In the genomic region with DNA sequence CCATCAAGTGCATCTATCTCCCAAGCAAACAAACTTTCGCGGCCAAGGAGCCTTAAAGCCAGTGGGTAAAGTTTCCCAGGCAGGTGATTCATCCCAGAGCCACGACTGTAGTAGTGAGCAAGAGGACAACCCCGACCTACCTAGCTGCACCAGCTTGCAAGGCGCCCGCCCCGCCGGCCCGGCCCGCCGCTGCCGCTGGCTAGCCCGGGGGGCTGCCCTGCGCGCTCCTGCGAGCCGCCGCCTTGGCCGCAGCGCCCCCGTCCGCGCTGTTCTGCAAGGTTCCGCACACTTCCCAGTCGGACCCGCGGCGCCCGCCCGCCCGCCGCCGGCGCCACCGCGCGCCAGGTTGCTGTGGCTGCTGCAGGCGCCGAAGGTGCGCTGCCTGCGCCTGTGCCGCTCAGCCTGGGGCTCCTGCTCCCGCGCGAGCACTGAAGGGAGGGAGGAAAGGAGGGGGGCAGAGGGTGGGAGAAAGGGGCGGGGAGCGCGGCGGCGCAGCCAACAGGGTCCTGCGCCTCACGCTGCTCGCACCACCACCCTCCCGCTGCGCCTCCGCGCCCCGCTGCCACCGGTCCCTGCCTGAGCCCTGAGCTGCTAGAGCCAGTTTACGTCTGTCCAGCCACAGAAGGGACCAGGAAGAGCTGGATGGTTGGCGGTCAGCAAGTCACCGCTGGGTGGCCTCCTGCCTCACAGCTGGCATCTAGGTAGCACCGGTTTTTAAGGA, we compare ENCODE assay signal across 8 mouse cellular contexts. TPM values are rescaled to one million over a fixed set of nuclear protein-coding genes. Genes with fewer than 3 reads are reported as not detected.
DNase-seq lines count a peak whose midpoint lies in the region; ATAC-seq and TF ChIP-seq lines count a peak whose summit lies in the region.

No protein-coding gene starts in this region.

- no peaks in the 10 kb centered on the region for H3K36me3 ChIP-seq in forebrain, embryonic 10.5 days (replicated peaks)
- no peaks in the 10 kb centered on the region for H3K36me3 ChIP-seq in hindbrain, embryonic 13.5 days
- no peaks in the 10 kb centered on the region for H3K36me3 ChIP-seq in midbrain, embryonic 11.5 days (ENCODE audit: control insufficient read depth, insufficient read depth, low read length)
- no peaks in the 10 kb centered on the region for H3K36me3 ChIP-seq in stomach, embryonic 14.5 days (ENCODE audit: control insufficient read depth, insufficient read depth, low read length)

- peak overlapping the region; percentile 84 for H3K27ac ChIP-seq in forebrain, embryonic 10.5 days
- H3K27ac ChIP-seq in hindbrain, embryonic 13.5 days = peak overlapping the region; percentile 45
- H3K27ac ChIP-seq in midbrain, embryonic 11.5 days (ENCODE audit: low read depth, low read length) = no peak overlapping the region
- no peak overlapping the region for H3K27ac ChIP-seq in stomach, embryonic 14.5 days (ENCODE audit: low read length)

- H3K4me1 ChIP-seq in forebrain, embryonic 10.5 days = peaks cover 20% of the 10 kb centered on the region
- peaks cover 18% of the 10 kb centered on the region; the same call in 1 of the 2 replicates for H3K4me1 ChIP-seq in hindbrain, embryonic 13.5 days (replicated peaks)
- peaks cover 4% of the 10 kb centered on the region; the same call in 1 of the 2 replicates for H3K4me1 ChIP-seq in midbrain, embryonic 11.5 days (ENCODE audit: control insufficient read depth, insufficient read depth, low read length)
- 0 out of 2 replicates have a peak, but pooled peaks cover 3% of the 10 kb centered on the region for H3K4me1 ChIP-seq in stomach, embryonic 14.5 days (ENCODE audit: control insufficient read depth, insufficient read depth, low read length)

- peak; percentile 44; the same call in 1 of the 2 replicates for TF ChIP-seq CTCF in brain, embryonic 14.5 days (IDR thresholded peaks at IDR 0.05; ENCODE audit: borderline replicate concordance, extremely low read depth, insufficient read depth, insufficient read length)

- H3K9ac ChIP-seq in hindbrain, embryonic 13.5 days = peak overlapping the region; percentile 76
- peak overlapping the region; percentile 64 for H3K9ac ChIP-seq in midbrain, embryonic 11.5 days (ENCODE audit: low read length)
- H3K9ac ChIP-seq in stomach, embryonic 14.5 days (replicated peaks; ENCODE audit: low read depth, low read length) = peak overlapping the region; percentile 40

- peak; percentile 99 for ATAC-seq in hindbrain, embryonic 13.5 days (ENCODE audit: low FRiP score)
- peak; percentile 99 for ATAC-seq in midbrain, embryonic 11.5 days (ENCODE audit: low FRiP score)
- peak; percentile 99 for ATAC-seq in stomach, embryonic 14.5 days (ENCODE audit: insufficient number of reproducible peaks, insufficient read depth, low FRiP score, low read depth)

- 0 out of 2 replicates have a peak, but pooled peaks have one; percentile 8 for TF ChIP-seq POLR2A in brain, embryonic 14.5 days (IDR thresholded peaks at IDR 0.05; ENCODE audit: borderline replicate concordance, extremely low read depth, insufficient read depth, insufficient read length, poor library complexity, severe bottlenecking)

- peak; percentile 17 for DNase-seq in gastrocnemius, postnatal 14 days
- no peak for DNase-seq in gastrocnemius, adult 8-10 months (ENCODE audit: low spot score in 2 of 2)
- peak; percentile 95 for DNase-seq in brain, embryonic 14.5 days (ENCODE audit: low read depth)
- peak; percentile 73 for DNase-seq in forebrain, embryonic 10.5 days (ENCODE audit: extremely low spot score, low spot score)
- peak; percentile 66 to 69 for DNase-seq in layer of hippocampus, postnatal 36 days
- peak; percentile 96 for DNase-seq in midbrain, embryonic 11.5 days (ENCODE audit: low spot score, missing footprints)

- WGBS in forebrain, embryonic 10.5 days = under 1% methylated on average over 60 of the region's 63 CpGs
- under 1% methylated on average over 60 of the region's 63 CpGs for WGBS in hindbrain, embryonic 13.5 days
- WGBS in midbrain, embryonic 11.5 days = under 1% methylated on average over 55 of the region's 63 CpGs
- under 1% methylated on average over 53 of the region's 63 CpGs for WGBS in stomach, embryonic 14.5 days

- H3K9me3 ChIP-seq in forebrain, embryonic 10.5 days = no peaks in the 10 kb centered on the region
- no peaks in the 10 kb centered on the region for H3K9me3 ChIP-seq in hindbrain, embryonic 13.5 days
- no peaks in the 10 kb centered on the region for H3K9me3 ChIP-seq in midbrain, embryonic 11.5 days (ENCODE audit: control insufficient read depth, low read length)
- H3K9me3 ChIP-seq in stomach, embryonic 14.5 days (ENCODE audit: control insufficient read depth, low read depth, low read length) = no peaks in the 10 kb centered on the region

- H3K27me3 ChIP-seq in forebrain, embryonic 10.5 days (ENCODE audit: poor library complexity, severe bottlenecking) = peaks cover 33% of the 10 kb centered on the region
- no peaks in the 10 kb centered on the region for H3K27me3 ChIP-seq in hindbrain, embryonic 13.5 days
- H3K27me3 ChIP-seq in midbrain, embryonic 11.5 days (ENCODE audit: control insufficient read depth, insufficient read depth, low read length) = peaks cover 2% of the 10 kb centered on the region; the same call in 1 of the 2 replicates
- H3K27me3 ChIP-seq in stomach, embryonic 14.5 days (ENCODE audit: control insufficient read depth, insufficient read depth, low read length) = no peaks in the 10 kb centered on the region

- H3K4me3 ChIP-seq in forebrain, embryonic 10.5 days = peak overlapping the region; percentile 63
- peak overlapping the region; percentile 64 for H3K4me3 ChIP-seq in hindbrain, embryonic 13.5 days
- peak overlapping the region; percentile 50 for H3K4me3 ChIP-seq in midbrain, embryonic 11.5 days (ENCODE audit: low read depth, low read length)
- peak overlapping the region; percentile 51 for H3K4me3 ChIP-seq in stomach, embryonic 14.5 days (ENCODE audit: low read depth, low read length)

- H3K4me2 ChIP-seq in hindbrain, embryonic 13.5 days = peak overlapping the region; percentile 83
- H3K4me2 ChIP-seq in midbrain, embryonic 11.5 days = peak overlapping the region; percentile 79
- H3K4me2 ChIP-seq in stomach, embryonic 14.5 days (replicated peaks; ENCODE audit: low read depth, low read length) = peak overlapping the region; percentile 76

- intact Hi-C loops in gastrocnemius, postnatal 14 days (cut with DNase I; ENCODE audit: low total_unique reads) = no loop called here

RNA-seq across cellular contexts. Expression of gene Cntn3, which starts 8.7 kb away (rescaled TPM):
- total RNA-seq in gastrocnemius, postnatal 14 days (2021) = under 1 TPM; 0.08 to 0.09 TPM
- total RNA-seq in gastrocnemius, adult 8-10 months (2022) = not detected
- polyA plus RNA-seq in brain, embryonic 14.5 days (2012; rRNA removed) = 2.9 and 4.5 TPM in 2 replicates
- 0.25 and 0.32 TPM in 2 replicates for polyA plus RNA-seq in forebrain, embryonic 10.5 days (2016; fragmentation: Nextera tagmentation; extraction: Ambion mirVana)
- polyA plus RNA-seq in hindbrain, embryonic 13.5 days (2015; fragmentation: Nextera tagmentation; extraction: Ambion mirVana) = 2.6 and 3.0 TPM in 2 replicates
- 10 to 100 TPM; 11.2 to 12.0 TPM for total RNA-seq in layer of hippocampus, postnatal 36 days (2021)
- 0.98 and 1.4 TPM in 2 replicates for polyA plus RNA-seq in midbrain, embryonic 11.5 days (2014; fragmentation: Nextera tagmentation; extraction: Ambion mirVana)
- polyA plus RNA-seq in stomach, embryonic 14.5 days (2014; fragmentation: Nextera tagmentation; extraction: Ambion mirVana) = 4.6 and 4.9 TPM in 2 replicates

Comparison
In these comparisons a context has a peak if more than half of its experiments do, and no peak if none do; other contexts are left out.
1. DNase-seq: peak in gastrocnemius, postnatal 14 days (single experiment), brain, embryonic 14.5 days (single experiment), forebrain, embryonic 10.5 days (single experiment), layer of hippocampus, postnatal 36 days (2 of 2) and midbrain, embryonic 11.5 days (single experiment); none in gastrocnemius, adult 8-10 months (0 of 2).
2. H3K27ac ChIP-seq: peak in forebrain, embryonic 10.5 days (single experiment) and hindbrain, embryonic 13.5 days (single experiment); none in midbrain, embryonic 11.5 days (single experiment) and stomach, embryonic 14.5 days (single experiment).
3. Peak in every context shown above with its lines, with median percentiles within 50 percentile points of each other: H3K4me3 ChIP-seq, ATAC-seq, H3K4me2 ChIP-seq and H3K9ac ChIP-seq.